Mouse (Mus musculus) right cerebral cortex, adult 2 months (tissue): ENCODE results near the gene Defb48.

ENCODE experiments used
- DNase-seq, 2 experiments: peaks; one replicate each; pipeline ENCODE4 v3.0.0; 2021 to 2022; ENCODE audit warnings: low spot score in 2 of 2

Defb48 gene

DNA sequence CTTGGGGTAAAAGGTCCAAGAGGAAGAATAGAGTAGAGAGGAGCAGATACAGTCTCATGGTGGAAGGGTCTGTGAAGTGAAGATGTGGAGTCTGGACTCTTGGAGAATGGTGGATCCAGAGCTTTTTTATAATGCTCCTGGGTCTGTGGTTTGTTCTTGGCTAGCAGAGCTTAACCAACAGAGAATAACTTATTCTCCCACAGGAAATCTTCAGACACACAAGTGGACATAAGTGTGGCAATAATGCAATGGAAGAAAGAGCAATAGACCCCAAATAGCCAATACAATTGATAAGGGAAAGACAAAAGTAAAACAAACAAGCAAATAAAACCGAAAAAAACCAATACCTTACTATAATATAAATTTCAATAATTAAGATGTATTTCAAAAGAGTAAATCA is at the start of gene Defb48:
Gene Defb48, minus strand, starts transcription at position 101 of the 400 bp plus-strand sequence.
- no peak for DNase-seq

DNA sequence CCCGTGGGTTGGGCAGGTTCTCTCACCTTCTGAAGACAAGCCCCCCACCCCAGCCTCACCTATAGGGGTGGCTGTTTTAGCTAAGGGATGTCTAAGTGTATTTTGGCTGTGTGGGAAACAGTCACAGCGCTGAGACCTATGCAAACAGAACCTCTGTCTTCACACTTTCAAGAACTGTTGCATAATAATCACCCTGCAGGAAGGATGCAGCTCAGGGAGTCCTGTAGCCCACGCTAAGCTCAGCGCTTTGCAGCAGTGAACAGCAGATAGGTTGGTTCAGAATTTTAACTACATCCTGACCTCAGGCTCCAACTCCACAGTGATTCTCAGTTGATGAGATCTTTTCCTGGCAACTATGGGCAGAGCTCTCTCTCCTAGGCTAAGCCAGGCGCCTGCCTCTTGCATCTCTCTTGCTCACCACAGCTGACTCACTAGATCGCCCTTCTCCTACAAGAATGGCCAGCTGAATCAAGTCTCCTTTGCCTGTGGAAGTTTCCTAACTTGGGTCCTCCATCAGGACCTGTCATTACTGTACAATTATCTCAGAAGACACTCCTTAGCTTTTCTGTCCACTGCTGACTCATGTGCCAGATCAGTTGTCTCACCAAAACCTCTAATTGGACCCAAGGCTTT is 36.3 kb upstream of the Defb48 start:
- DNase-seq, result peak; percentile 38 to 40

- DNase-seq, result peak in 1 of 2 experiments; percentile 5
Observed at GRCm38 (mm10) chr14:63014667-63015066, 30.4 kb upstream of the Defb48 start.

- DNase-seq, result no peak
Observed at GRCm38 (mm10) chr14:63013082-63013481, 28.8 kb upstream of the Defb48 start.

- DNase-seq, result no peak
Observed at GRCm38 (mm10) chr14:63011471-63011870, 27.2 kb upstream of the Defb48 start, which contains the start of gene Defb43. Gene Defb43 (plus strand): TSS chr14:63011771.

DNA sequence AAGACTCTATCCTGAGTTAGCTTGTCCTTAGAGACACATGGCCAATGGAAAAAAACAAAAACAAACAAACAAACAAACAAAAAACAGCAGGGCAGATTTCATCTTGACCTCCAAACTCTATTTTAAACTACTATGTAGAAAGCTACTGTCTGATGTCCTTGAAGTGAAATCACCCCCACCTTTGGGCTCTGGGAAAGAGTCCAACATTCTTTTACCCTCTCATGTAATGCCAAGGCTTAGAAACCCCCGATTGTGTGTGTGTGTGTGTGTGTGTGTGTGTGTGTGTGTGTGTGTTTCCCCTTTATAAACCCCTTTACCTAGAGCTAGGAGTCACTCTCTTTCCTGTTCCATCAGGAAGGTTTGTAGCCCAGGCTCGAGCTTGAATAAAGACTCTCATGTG is 18.3 kb upstream of the Defb48 start:
- DNase-seq, result no peak

DNA sequence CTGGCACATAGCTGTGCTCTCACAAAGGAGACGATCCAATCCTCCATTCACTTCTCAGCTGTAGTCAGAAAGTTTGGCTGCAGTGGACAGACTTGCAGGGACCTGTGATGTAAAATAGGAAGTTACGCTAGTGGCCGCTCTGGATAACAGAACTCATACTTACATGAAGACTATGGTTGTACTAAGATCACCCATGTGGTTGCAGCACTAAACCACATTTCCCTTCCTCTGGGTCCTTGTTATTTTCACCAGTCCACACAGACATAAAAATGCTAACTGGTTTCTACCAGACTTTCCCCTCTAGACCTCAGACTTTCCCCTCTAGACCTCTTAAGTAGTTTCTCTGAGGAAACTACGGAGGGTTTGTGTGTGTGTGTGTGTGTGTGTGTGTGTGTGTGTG is 14.7 kb upstream of the Defb48 start:
- no peak for DNase-seq

DNA sequence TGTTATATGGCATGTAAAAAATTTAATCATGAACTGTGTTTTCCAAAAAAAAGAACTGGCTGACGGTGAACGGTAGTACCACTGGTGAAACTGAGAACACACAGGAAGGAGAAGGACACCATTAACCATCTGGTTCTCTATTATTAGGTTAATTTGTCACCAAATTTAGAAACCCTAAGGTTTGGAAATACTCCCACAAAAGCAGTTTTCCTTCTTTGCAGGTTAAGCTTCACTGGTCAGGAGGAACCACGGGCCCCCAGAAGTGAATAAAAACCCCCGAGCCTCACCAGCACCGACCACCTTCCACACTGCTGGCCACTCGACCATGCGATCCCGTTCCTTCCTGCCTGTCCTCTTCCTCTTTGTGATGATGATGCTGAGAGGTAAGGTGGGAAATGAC is 13.5 kb upstream of the Defb48 start, which contains the start of gene Defb47:
Gene Defb47, plus strand, starts transcription at position 301 of the 400 bp plus-strand sequence.
- DNase-seq, result no peak

DNA sequence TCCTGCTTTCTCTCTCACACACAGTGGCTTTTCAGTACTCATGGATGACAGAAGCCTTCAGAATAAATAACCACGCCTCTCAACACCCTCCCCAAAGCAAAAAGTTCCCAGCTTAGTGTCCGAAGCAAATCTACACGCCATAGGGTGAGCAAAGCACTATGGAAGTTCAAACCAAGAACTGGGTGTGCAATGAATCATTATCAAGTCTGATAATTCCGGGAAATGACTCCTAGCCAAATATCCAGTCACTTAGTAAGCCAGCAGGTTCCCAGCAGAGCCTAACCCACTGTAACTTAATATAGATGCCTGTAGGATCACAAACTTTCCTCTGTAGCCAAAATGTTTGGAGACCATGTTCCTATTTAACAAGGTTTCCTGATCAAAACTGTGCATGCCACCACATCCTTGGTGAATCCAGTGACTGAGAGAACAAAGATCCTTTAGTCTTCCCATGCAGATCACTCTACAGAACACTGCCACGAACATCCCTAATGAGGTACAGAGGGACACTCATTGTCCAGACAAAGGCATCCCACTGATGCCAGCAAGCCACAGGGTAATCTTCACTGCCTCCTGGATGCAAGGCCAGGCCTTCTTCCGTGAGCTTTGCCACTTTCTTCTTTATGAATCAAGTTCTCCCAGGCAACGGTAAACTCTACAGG is 7.7 kb upstream of the Defb48 start:
- DNase-seq, result no peak

DNA sequence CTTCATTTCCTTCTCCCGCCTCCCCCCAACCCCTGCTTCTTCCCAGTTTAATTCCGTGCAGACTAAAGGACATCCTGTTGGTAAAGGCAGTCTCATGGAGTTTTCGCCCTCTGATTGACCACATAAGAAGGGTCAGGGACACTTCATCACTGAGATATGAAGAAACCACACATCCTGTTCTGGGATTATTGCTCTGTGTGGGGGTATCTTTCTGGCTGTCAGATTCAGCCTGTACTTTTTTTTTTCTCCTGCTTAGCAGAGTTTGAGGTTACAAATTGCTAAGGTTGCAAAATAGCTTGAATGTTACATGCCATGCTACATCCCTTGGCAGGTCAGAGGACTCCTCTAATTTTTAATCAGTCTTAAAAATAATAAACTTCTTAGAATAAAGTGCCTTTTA is 7.0 kb upstream of the Defb48 start:
- no peak for DNase-seq

DNA sequence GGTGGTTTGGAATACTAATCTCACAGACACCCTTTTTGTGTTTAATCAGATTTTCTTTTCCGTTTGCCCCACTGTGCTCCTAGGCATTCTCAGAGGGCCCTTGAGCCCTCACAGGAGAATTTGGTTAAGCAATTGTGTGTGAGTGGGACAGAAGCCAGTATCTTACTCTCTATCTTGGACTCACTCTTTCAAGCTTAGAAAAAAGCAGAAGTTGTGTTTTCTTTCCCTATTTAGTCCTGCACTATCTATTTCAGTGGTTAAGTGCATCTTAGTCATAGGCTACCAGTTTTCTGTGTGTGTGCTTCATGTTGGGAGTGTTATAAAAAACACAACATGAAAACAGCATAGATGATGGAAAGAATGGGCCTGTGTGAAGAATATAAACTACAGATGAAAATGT is 4.5 kb downstream of the Defb48 start:
- no peak for DNase-seq

DNA sequence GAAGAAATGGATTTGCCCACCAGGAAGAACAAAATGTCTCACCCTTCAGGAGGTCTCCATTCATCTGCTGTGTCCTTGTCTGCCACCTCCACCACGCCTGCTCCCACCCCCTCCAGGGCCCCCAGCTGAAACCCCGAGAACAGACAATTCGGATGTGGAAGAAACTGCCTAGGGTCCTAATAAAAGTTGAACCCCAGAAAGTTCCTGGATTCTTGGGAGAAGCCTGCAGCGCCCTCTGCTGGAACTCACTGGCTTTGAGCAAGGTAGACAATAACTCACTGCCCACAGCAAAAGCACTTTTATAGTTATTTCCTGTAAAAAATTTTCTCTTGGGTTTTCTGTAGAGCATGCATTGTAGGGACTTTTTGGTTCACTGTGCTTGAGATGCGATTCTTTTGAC is 9.3 kb downstream of the Defb48 start:
- DNase-seq, result peak; percentile 70 to 77

DNA sequence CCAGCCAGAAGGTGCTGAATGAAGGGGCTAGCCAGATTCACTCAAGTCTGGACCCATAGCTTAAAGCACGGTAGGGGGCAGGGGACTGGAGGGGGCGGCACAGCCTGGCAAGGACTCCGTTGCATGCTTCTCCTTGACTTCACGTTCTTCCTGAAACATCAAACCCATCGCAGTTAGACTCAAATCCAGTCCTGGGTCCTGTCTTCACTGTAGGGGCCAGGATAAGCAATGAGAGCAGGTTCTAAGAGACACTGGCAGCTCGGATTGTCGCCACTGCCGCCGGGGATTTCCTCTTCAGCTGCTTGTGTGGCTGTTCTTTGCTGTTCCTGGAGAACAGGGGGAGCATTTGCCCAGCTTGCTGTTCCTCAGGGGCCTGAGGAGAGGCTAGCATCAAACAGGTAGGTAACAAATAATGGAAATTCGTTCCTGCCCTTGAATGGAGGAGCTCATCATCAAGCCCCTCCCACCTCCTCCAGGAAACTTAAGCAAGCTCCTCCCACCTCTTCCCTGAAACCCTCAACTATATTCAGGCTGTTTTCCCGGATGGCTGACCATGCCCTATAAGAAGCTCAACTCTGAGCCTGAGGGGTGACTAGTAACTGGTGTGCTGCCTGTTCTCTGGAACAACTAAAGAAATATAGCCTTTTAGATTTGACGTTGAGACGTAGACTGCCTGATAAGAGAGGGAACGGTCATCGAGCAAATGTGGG is 18.3 kb downstream of the Defb48 start:
- no peak for DNase-seq

DNA sequence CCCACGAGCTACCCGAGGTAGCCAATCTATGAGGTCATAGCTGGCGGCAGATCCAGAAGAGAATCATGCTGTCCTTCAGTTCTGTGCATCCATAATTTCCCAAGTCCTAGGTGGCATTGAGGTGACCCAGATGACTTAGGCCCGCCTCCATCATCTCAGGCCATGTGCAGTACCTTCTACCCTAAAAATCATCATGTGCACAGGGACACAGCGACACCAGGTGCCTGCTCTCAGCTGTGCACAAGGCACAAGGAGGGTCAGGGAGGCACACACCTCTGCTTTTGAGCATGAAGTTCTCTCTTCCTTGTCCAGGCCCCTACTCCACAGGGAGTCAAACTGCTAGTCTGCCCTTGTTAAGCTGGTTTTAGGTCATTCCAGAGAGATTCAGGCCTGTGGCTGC is 19.0 kb downstream of the Defb48 start:
- no peak for DNase-seq

DNA sequence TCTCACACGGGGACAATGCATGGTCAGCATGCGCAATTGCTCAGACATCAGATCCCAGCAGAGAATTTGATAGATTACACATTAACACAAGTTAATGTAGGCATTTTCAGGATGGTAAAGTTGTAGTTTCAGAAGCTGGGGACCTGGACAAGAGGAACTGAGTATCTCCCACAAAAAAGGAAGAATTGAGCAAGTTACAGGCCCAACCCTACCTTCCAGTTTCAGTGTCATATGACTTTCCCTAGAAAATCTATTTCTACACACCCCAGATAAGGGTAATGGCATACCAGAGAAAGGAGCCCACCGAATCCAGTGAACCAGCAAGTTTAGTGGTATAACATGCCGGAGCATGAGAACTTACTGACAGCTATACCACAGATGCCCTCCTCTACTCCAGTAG is 20.7 kb downstream of the Defb48 start:
- no peak for DNase-seq

DNA sequence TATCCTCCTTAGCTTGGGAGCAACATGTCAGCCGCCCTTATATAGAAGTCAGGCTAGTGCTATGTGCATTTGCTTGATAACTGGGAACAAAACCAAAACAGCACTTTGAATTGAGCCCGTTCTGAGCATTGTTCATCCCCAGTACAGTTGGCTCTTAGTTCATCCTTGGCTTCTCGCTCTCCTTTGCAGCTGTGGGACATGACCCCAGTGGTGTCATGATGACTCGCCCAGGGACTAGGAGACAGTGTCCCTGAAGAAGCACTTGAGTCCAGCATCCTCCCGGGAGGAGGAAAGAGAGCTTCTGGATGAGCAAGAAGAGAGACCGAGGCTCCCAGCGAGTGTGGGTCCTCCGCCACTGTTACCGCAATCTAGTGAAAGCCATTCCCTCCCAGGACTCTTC is 28.2 kb downstream of the Defb48 start:
- no peak for DNase-seq

GRCm38 (mm10) chr14:62946794-62947193 is 37.5 kb downstream of the Defb48 start:
- no peak for DNase-seq

DNA sequence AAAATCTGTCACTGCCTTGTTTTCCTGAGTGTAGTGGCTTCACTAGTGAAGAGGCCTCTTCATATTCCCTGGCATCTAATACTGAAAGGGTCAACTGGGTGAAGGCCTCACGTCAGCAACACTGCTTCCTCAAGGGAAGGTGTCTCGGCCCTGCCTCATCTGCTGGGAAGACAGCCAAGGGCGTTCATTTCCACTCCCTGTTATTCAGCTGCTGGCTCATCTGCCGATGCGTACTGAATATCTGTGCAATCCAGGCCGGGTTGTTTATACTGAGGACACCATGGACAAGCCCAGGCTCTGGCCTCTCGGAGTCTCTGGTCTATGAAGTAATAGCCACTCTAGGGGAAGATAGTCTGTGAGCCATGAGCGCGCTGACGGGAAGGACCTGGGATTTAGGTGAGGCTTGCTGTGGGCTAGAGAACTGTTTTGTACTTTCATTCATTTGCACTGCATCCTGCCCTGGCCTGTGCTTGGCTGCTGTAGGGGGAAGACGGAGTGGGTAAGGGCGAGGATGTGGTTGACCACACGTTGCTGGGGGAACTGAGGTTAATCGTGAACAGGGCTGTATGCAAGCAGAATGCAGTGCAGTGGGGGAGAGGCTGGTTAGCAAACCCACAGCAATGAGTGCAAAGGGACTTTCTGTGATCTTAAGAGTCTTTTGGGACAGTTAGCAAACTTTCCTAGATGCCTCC is 43.8 kb downstream of the Defb48 start:
- no peak for DNase-seq

GRCm38 (mm10) chr14:62939435-62939834 is 44.9 kb downstream of the Defb48 start:
- DNase-seq, result no peak

DNA sequence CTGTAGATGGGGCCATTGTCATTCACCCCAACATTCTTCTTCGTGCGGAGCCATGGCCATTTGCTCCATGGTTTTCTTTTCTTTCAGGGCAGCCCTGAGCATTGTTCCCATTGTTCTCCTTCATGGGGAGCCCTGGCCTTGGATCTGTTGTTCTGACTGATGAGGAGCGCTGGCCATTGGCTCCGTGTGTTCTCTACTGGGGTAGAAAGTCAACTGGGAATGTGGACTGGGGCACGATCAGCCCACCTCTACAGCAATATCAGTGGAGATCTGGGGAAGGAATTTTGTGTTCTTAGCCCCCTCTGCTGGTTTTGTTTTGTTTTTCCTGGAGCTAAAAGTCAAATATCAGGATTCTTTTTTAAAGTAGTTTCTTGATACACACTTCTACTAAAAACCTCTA is 46.6 kb downstream of the Defb48 start:
- DNase-seq, result peak in 1 of 2 experiments; percentile 25

DNA sequence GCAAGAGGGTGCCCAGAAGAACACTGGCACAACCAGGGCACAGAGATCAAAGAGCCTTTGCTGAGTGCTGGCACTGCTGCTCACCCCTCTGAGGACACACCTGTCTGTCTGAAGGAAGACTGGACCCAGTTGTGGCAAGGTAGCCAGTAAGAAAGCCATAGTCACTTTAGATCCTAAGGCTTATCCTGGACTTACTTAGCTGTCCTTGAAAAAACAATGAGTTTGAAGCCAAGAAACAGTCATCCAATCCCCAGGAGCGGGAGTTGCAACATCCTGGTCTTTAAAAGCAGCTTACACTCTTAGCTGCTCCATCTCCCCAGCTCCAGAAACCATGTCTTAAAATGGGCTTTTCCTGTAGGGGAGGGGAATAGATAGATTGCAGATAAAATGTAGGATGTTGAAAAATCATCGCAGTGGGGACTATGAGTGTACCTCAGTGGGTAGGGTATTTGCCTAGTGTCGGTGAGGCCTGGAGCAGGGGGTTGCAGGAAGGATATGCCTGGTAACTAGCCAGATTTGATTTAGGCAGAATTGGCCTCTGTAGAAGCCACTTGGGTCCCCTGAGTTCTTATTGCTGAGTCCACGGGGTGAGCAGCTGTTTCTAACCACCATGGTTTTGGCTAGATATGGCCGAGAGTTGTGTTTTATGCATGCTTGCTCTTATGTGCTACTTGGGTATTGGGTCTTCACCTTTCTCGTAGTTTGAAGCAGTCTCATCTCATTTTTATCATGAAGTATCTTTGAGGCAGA is 47.5 kb downstream of the Defb48 start:
- DNase-seq, result no peak

GRCm38 (mm10) chr14:62935361-62935760 is 48.9 kb downstream of the Defb48 start:
- DNase-seq, result no peak
